Mouse (Mus musculus) T-helper 1 cell (primary cell): Measurements from ENCODE around the gene Fstl1.

Experiments used
- in situ Hi-C: fragments of 300-600 bp; cut with MboI, MseI; formaldehyde crosslinking; loops from one replicate; pipeline ENCODE4 v1.15.1; 2025; ENCODE audit warnings: high pct_unique_total_duplicates

The Fstl1 gene

GRCm38 (mm10) chr16:37817986-37818385 is 41.3 kb downstream of the Fstl1 start:
- in situ Hi-C loops = loop anchor here (5.0 kb wide), 1 partner anchor 134 kb away; no protein-coding TSS in a partner anchor

GRCm38 (mm10) chr16:37823949-37824348 is 47.3 kb downstream of the Fstl1 start:
- in situ Hi-C loops = no loop called here

GRCm38 (mm10) chr16:37824778-37825505 is 48.3 kb downstream of the Fstl1 start:
- in situ Hi-C loops = no loop called here

- in situ Hi-C loops = no loop called here
Observed at GRCm38 (mm10) chr16:37826286-37826685, 49.6 kb downstream of the Fstl1 start.

- in situ Hi-C loops = loop anchor here (10.0 kb wide), 1 partner anchor 456 kb away; no protein-coding TSS in a partner anchor
Observed at GRCm38 (mm10) chr16:37831041-37831440, 54.4 kb downstream of the Fstl1 start.

- in situ Hi-C loops = loop anchor here (10.0 kb wide), 1 partner anchor 463 kb away; no protein-coding TSS in a partner anchor
Observed at GRCm38 (mm10) chr16:37837571-37837970, 60.9 kb downstream of the Fstl1 start.

GRCm38 (mm10) chr16:37842439-37842838 is 65.8 kb downstream of the Fstl1 start:
- in situ Hi-C loops = loop anchor here (10.0 kb wide), 1 partner anchor 1218 kb away; no protein-coding TSS in a partner anchor

- in situ Hi-C loops = loop anchor here (10.0 kb wide), 1 partner anchor 1219 kb away; no protein-coding TSS in a partner anchor
Observed at GRCm38 (mm10) chr16:37843740-37844139, 67.1 kb downstream of the Fstl1 start.

- in situ Hi-C loops = loop anchor here (10.0 kb wide), 1 partner anchor 1221 kb away; no protein-coding TSS in a partner anchor
Observed at GRCm38 (mm10) chr16:37845202-37845925, 68.7 kb downstream of the Fstl1 start.

- in situ Hi-C loops = loop anchor here (10.0 kb wide), 1 partner anchor 1222 kb away; no protein-coding TSS in a partner anchor
Observed at GRCm38 (mm10) chr16:37847081-37847480, 70.4 kb downstream of the Fstl1 start.

- in situ Hi-C loops = no loop called here
Observed at GRCm38 (mm10) chr16:37851366-37851765, 74.7 kb downstream of the Fstl1 start.

- in situ Hi-C loops = no loop called here
Observed at GRCm38 (mm10) chr16:37853279-37853678, 76.6 kb downstream of the Fstl1 start.

- in situ Hi-C loops = no loop called here
Observed at GRCm38 (mm10) chr16:37854054-37854453, 77.4 kb downstream of the Fstl1 start.

- in situ Hi-C loops = no loop called here
Observed at GRCm38 (mm10) chr16:37854593-37854992, 77.9 kb downstream of the Fstl1 start.

- in situ Hi-C loops = no loop called here
Observed at GRCm38 (mm10) chr16:37855583-37855982, 78.9 kb downstream of the Fstl1 start.

- in situ Hi-C loops = no loop called here
Observed at GRCm38 (mm10) chr16:37856327-37856726, 79.7 kb downstream of the Fstl1 start.

GRCm38 (mm10) chr16:37857495-37857894 is 80.8 kb downstream of the Fstl1 start:
- in situ Hi-C loops = no loop called here

GRCm38 (mm10) chr16:37860213-37860612 is 83.5 kb downstream of the Fstl1 start:
- in situ Hi-C loops = loop anchor here (10.0 kb wide), 1 partner anchor 235 kb away; no protein-coding TSS in a partner anchor

- in situ Hi-C loops = loop anchor here (10.0 kb wide), 1 partner anchor 234 kb away; no protein-coding TSS in a partner anchor
Observed at GRCm38 (mm10) chr16:37861029-37861428, 84.4 kb downstream of the Fstl1 start, which contains the start of gene Gm36028. Gene Gm36028 (minus strand): TSS chr16:37861146.

- in situ Hi-C loops = loop anchor here (10.0 kb wide), 1 partner anchor 231 kb away; no protein-coding TSS in a partner anchor
Observed at GRCm38 (mm10) chr16:37863876-37864275, 87.2 kb downstream of the Fstl1 start.

GRCm38 (mm10) chr16:37865841-37866240 is 89.2 kb downstream of the Fstl1 start:
- in situ Hi-C loops = loop anchor here (10.0 kb wide), 1 partner anchor 229 kb away; no protein-coding TSS in a partner anchor
